Mouse (Mus musculus) embryonic facial prominence, embryonic 12.5 days (tissue): ENCODE data around the gene Ptov1. TPM values are rescaled to one million over a fixed set of nuclear protein-coding genes. Genes with fewer than 3 reads are reported as not detected.

ENCODE experiments used
- ATAC-seq: fragments of 200-750 bp; cut with Nextera tagmentation; 2 replicates; pipeline ENCODE4 v1.8.0; 2017; ENCODE audit not compliant: insufficient number of reproducible peaks, insufficient read depth, low FRiP score, low TSS enrichment
- H3K27ac ChIP-seq: fragments of 300-500 bp; sonication (generic); 2 replicates; pipeline ENCODE4 v1.5.1; 2016; ENCODE audit warnings: mild to moderate bottlenecking
- H3K27me3 ChIP-seq: fragments of 300-500 bp; sonication (generic); 2 replicates; pipeline ENCODE4 v1.6.1; 2016; ENCODE audit warnings: mild to moderate bottlenecking, moderate library complexity
- H3K36me3 ChIP-seq: fragments of 300-500 bp; sonication (generic); 2 replicates; pipeline ENCODE4 v1.6.1; 2016; ENCODE audit warnings: mild to moderate bottlenecking
- H3K4me1 ChIP-seq: fragments of 300-500 bp; sonication (generic); 2 replicates; pipeline ENCODE4 v1.6.1; 2016
- H3K4me2 ChIP-seq: fragments of 300-500 bp; sonication (generic); replicated peaks from 2 replicates; pipeline ENCODE4 v1.6.1; 2016; ENCODE audit warnings: mild to moderate bottlenecking, moderate library complexity
- H3K4me3 ChIP-seq: fragments of 300-500 bp; sonication (generic); 2 replicates; pipeline ENCODE4 v1.5.1; 2016; ENCODE audit warnings: mild to moderate bottlenecking
- H3K9ac ChIP-seq: fragments of 300-500 bp; sonication (generic); 2 replicates; pipeline ENCODE4 v1.6.1; 2016; ENCODE audit warnings: mild to moderate bottlenecking, moderate library complexity
- H3K9me3 ChIP-seq: fragments of 300-500 bp; sonication (generic); 2 replicates; pipeline ENCODE4 v1.6.1; 2016; ENCODE audit warnings: mild to moderate bottlenecking, moderate library complexity
- WGBS: fragments of 180-500 bp; shearing (Covaris S2); methylation state at CpG from one replicate; pipeline ENCODE4 v1.1.7; 2016; 5-methylcytosine and 5-hydroxymethylcytosine counted together
- polyA plus RNA-seq: library from polyadenylated mRNA; unstranded; fragments of >200 nt; fragmentation: Nextera tagmentation; extraction: Ambion mirVana; gene quantifications from 2 replicates; pipeline ENCODE4 v1.2.1, GENCODE M21; 2016

Gene Ptov1
- polyA plus RNA-seq, 1 experiment from 2014 or later, result 696 TPM

DNA sequence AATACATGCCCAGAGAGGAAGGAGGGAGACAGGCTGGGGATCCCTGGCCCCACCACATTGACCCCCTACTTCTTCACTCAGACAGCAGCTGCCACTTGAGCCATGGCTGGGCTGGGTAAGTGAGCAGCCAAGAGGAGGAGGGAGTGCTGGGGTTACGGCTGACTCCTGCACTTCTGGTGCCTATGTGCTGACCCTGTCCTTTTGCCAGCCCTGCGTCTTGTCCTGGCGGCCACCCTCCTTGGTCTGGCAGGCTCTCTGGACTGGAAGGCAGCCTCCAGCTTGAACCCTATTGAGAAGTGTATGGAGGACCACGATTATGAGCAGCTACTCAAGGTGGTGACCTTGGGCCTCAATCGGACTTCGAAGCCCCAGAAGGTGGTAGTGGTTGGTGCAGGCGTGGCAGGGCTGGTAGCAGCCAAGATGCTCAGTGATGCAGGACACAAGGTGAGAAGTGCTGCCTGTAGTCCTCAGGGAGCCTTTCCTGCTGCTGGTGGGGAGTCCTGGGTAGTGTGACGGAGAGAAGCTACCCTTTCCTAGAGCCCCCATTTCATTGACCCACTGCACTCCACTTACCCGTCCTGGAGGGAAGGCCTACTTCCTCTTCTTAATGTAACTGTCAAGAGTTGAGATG, 33.0 kb downstream of the Ptov1 start:
- Histone ChIP-seq H3K36me3 (peaks cover 19% of the 10 kb centered on the region), H3K9me3 (no peaks in the 10 kb centered on the region), H3K4me1 (peaks cover 19% of the 10 kb centered on the region), H3K4me2 (no peak overlapping the region), H3K27ac (no peak overlapping the region), H3K4me3 (no peak overlapping the region), H3K27me3 (peaks cover 31% of the 10 kb centered on the region), H3K9ac (no peak overlapping the region)
- WGBS, result 85% methylated on average over 9 of the region's 9 CpGs
- no peak for ATAC-seq

DNA sequence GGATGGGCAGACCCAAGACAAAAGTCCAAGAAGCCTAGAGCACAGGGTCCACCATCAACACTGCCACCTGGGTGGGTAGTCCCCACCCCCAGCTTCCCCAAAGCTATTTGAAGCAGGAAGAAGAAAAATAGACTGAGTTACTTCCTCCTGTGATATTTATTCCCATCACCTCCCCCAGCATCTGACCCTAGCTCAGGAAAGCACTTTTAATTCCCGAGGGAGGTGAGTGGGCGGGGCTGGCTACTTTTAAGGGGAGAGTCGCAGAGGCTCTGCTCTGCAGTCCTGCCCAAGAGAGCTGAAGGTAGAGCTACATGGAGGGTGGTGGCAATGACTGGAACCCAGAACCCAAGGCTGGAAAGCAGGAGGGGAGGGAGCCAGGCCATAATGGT, 33.6 kb downstream of the Ptov1 start:
- peaks cover 26% of the 10 kb centered on the region for H3K27me3 ChIP-seq
- no peak for ATAC-seq
- 44% methylated on average over 3 of the region's 3 CpGs for WGBS

DNA sequence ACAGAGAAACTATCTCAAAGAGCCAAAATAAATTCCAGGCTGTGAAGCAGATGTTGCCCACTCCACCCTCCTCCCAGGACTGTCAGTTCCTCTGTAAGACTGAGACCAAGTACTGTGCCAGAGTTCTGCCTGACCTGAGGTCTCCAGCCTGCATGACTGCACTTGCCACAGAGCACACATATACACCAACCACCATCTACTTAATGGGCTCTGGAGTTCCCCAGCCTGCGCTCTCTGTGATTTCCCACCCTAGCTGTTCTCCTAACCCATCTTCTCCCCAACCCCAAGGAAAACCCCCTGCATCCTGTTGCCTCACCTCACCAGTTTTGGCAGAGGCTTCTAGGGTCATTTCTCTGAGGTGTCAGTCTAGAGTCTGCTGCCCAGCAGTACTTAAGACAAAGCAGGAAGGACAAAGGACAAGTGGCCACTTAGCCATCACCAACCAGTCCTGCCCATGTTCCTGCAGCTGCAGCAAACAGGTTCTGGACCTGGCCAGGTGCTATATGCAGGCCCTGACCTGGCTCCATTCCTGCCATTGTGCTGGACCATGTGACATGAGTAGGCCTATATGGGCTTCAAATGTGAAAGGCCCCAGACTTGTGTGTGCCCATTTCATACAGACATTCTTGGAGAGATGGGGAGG, 34.1 kb downstream of the Ptov1 start:
- Histone ChIP-seq H3K27ac (no peak overlapping the region), H3K4me1 (peaks cover 19% of the 10 kb centered on the region), H3K27me3 (peaks cover 21% of the 10 kb centered on the region), H3K4me2 (no peak overlapping the region), H3K36me3 (peaks cover 21% of the 10 kb centered on the region), H3K4me3 (no peak overlapping the region), H3K9ac (no peak overlapping the region), H3K9me3 (no peaks in the 10 kb centered on the region)
- 100% methylated on average over 1 of the region's 1 CpGs for WGBS
- no peak for ATAC-seq

More for the DNA sequence above, 33.6 kb downstream of the Ptov1 start:
- Histone ChIP-seq H3K9me3 (no peaks in the 10 kb centered on the region), H3K4me3 (no peak overlapping the region), H3K36me3 (peaks cover 20% of the 10 kb centered on the region), H3K4me1 (peaks cover 19% of the 10 kb centered on the region), H3K4me2 (no peak overlapping the region), H3K27ac (no peak overlapping the region), H3K9ac (no peak overlapping the region)

DNA sequence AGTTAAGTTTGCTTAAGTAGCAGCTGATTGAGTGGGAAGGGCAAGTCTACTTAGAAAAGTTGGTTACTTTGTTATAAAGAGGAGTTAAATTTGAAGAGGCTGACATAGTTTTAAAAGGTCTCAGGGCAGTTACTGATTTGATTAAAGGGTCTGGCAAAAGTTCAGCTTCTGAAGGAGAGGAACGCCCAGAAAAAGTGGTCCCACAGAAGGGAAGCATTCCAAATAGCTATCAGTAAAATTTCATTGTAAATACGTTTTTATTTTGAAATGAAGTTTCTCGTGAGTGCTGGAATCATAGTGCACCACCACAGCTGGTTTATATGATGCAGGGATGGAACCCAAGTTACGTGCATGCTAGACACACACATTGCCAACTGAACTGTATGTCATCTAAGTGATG, 36.8 kb downstream of the Ptov1 start:
- Histone ChIP-seq H3K27me3 (no peaks in the 10 kb centered on the region), H3K4me3 (no peak overlapping the region), H3K36me3 (peaks cover 43% of the 10 kb centered on the region), H3K9me3 (no peaks in the 10 kb centered on the region), H3K9ac (no peak overlapping the region), H3K4me1 (peaks cover 5% of the 10 kb centered on the region; the same call in 1 of the 2 replicates), H3K4me2 (no peak overlapping the region), H3K27ac (no peak overlapping the region)
- 75% methylated on average over 4 of the region's 4 CpGs for WGBS
- ATAC-seq, result no peak

DNA sequence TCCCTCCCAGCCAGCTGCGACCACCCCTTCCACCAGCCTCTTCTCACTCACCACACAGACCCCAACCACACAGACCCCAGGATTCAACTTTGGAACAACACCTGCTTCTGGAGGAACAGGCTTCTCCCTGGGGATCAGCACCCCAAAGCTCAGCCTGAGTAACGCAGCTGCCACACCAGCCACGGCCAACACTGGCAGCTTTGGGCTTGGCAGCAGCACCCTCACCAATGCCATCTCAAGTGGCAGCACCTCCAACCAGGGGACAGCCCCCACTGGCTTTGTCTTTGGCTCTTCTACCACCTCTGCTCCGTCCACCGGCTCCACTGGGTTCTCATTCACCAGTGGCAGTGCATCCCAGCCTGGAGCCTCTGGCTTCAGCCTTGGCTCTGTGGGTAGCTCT, 40.9 kb downstream of the Ptov1 start:
- Histone ChIP-seq H3K36me3 (peaks cover 46% of the 10 kb centered on the region), H3K27me3 (no peaks in the 10 kb centered on the region), H3K4me2 (no peak overlapping the region)

DNA sequence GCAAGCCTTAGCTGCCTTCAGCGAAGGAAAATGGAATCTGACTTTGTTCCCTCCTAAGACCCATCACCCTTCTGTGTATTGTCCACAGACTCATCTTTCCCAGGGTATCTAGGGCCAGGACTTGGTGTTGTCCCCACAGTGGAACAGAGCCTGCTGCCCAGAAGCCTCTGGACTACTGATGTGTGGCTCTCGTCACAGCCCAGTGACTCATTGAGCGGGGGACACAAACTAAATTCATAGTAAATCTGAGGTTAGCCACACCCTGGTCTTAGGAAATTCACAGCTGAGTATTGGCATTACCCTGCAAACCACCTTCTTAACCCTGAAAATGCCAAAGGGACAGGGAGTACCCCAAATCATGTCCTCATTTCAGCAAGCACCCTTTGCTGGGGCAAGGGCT, 42.8 kb downstream of the Ptov1 start:
- 92% methylated on average over 3 of the region's 3 CpGs for WGBS
- Histone ChIP-seq H3K9ac (no peak overlapping the region), H3K4me3 (no peak overlapping the region), H3K36me3 (peaks cover 41% of the 10 kb centered on the region), H3K4me1 (peaks cover 19% of the 10 kb centered on the region; the same call in 1 of the 2 replicates), H3K27ac (no peak overlapping the region), H3K9me3 (no peaks in the 10 kb centered on the region), H3K4me2 (no peak overlapping the region), H3K27me3 (no peaks in the 10 kb centered on the region)
- no peak for ATAC-seq

More for the DNA sequence above, 40.9 kb downstream of the Ptov1 start:
- H3K9me3 ChIP-seq, result no peaks in the 10 kb centered on the region
- 89% methylated on average over 5 of the region's 5 CpGs for WGBS
- H3K4me1 ChIP-seq, result peaks cover 9% of the 10 kb centered on the region; the same call in 1 of the 2 replicates
- no peak overlapping the region for H3K27ac ChIP-seq
- no peak for ATAC-seq
- H3K9ac ChIP-seq, result no peak overlapping the region
- no peak overlapping the region for H3K4me3 ChIP-seq

DNA sequence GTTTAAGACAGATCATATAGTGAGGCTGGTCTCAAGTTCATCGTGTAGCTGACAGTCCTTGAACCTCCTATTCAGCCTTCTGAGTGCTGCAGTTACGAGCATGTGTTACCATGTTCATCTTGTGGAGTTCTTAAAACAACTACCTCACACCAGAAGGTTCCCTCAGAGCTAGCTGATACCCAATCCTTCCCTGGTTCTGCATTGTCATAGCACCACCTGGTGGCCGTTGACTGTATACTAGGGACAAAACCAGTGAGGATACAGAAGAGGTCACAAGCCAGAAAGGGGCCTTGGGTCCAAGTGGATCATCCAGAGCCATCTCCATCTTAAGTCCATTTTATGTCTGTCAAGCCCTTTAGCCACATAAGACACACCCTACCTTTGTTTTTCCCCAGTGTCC, 44.7 kb downstream of the Ptov1 start:
- no peak for ATAC-seq
- Histone ChIP-seq H3K9me3 (no peaks in the 10 kb centered on the region), H3K36me3 (peaks cover 22% of the 10 kb centered on the region), H3K4me1 (peaks cover 24% of the 10 kb centered on the region), H3K27me3 (no peaks in the 10 kb centered on the region), H3K27ac (no peak overlapping the region), H3K4me3 (no peak overlapping the region), H3K9ac (no peak overlapping the region), H3K4me2 (no peak overlapping the region)
- WGBS, result 31% methylated on average over 3 of the region's 3 CpGs

DNA sequence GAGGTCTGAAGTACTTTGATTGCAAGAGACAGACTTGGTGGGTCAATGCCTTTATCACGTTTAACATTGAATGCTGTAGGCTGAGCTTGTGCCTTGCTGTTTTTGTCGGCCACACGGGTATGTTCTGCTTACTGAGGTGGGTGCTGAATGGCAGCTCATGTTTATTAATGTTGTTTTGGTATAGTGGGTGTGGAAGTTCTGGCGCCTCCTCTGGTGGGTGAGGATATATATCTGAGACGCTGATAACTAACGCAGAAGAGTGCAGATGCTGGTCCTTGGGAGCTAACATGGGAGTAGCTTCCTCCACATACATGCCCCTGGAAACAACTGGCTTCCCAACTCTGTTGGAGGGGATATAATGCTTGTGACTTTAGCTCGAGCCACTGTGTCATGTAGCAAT, 46.2 kb downstream of the Ptov1 start:
- Histone ChIP-seq H3K4me1 (peaks cover 38% of the 10 kb centered on the region), H3K36me3 (peaks cover 7% of the 10 kb centered on the region), H3K4me2 (no peak overlapping the region), H3K27me3 (no peaks in the 10 kb centered on the region), H3K27ac (no peak overlapping the region), H3K9ac (no peak overlapping the region), H3K9me3 (no peaks in the 10 kb centered on the region), H3K4me3 (no peak overlapping the region)
- 50% methylated on average over 7 of the region's 7 CpGs for WGBS
- no peak for ATAC-seq

DNA sequence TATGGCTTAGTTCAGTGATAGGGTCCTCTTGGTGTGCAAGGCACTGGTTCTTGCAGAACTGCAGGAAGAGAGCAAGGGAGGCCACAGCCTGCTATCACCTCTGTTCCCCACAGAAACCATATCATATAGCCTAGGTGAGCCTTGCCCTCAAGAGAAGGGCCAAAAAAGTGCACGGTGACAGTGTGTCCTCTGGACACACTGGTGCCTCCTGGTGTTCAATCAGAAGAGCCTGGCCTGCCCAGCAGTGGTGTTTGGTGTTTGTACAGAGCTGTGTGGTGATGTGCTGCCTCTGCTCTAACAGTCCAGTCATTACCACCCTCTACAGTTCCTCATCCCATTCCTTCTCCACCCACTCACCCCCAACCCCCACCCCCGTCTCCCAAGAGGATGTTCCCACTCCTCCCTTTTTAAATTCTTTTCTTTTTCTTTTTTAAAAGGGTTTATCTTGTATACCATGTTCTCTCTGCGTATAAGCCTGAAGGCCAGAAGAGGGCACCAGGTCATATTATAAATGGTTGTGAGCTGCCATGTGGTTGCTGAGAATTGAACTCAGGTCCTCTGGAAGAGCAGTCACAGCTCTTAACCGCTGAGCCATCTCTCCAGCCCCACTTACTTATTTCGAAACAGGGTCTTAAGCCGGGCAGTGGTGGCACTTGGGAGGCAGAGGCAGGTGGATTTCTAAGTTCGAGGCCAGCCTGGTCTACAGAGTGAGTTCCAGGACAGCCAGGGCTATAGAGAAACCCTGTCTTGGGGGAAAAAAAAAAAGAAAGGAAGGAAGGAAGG, 47.7 kb downstream of the Ptov1 start:
- Histone ChIP-seq H3K27ac (no peak overlapping the region), H3K36me3 (peaks cover 3% of the 10 kb centered on the region; the same call in 1 of the 2 replicates), H3K4me3 (no peak overlapping the region), H3K9ac (no peak overlapping the region), H3K9me3 (no peaks in the 10 kb centered on the region), H3K27me3 (no peaks in the 10 kb centered on the region), H3K4me1 (peaks cover 49% of the 10 kb centered on the region), H3K4me2 (no peak overlapping the region)
- WGBS, result 83% methylated on average over 7 of the region's 7 CpGs
- ATAC-seq, result no peak

DNA sequence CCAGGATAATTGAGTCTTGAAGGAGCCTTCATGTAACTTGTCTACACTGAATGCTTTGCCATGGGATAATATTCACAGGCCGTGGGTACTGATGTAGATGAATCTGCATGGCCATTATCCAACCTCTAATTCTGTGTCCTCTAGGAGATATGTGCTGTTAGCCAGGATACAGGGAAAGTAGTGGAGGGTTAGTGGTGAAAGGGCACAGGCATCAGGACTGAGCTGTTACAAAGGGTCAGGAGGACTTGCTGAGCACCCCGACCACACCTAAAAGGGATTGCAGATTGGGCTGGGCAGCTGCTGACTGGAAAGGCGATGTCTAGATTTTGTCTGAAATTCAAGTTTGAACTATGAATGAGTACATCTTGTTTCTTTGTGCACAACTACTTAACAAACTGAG, 49.1 kb downstream of the Ptov1 start:
- Histone ChIP-seq H3K36me3 (peaks cover under 1% of the 10 kb centered on the region; the same call in 1 of the 2 replicates), H3K9me3 (no peaks in the 10 kb centered on the region), H3K9ac (no peak overlapping the region), H3K4me1 (peaks cover 49% of the 10 kb centered on the region), H3K4me2 (no peak overlapping the region), H3K27ac (no peak overlapping the region), H3K4me3 (no peak overlapping the region), H3K27me3 (no peaks in the 10 kb centered on the region)
- 90% methylated on average over 3 of the region's 3 CpGs for WGBS
- no peak for ATAC-seq

DNA sequence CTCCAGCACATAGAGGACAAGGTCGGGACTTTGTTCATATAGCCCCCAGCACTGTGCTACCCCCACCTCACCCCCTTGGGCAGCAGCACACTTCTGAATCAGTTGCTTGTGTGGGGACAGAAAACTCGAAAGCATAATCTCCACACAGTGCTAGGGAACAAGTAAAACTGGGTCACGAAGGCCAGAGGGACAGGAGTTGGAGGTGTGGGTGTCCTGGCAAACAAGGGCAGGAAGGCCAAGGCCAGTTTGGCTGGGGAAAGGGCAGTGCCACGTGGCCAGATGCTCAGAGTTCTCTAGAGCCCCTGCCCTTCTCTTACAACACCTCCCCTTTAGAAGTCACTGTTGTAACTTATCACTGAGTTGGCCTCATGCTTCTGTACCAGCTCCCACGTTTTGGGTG, 49.7 kb downstream of the Ptov1 start:
- Histone ChIP-seq H3K9me3 (no peaks in the 10 kb centered on the region), H3K4me2 (peak overlapping the region; percentile 90), H3K9ac (no peak overlapping the region), H3K27ac (no peak overlapping the region), H3K4me1 (peaks cover 54% of the 10 kb centered on the region), H3K4me3 (no peak overlapping the region), H3K36me3 (no peaks in the 10 kb centered on the region), H3K27me3 (no peaks in the 10 kb centered on the region)
- ATAC-seq, result no peak
- WGBS, result 56% methylated on average over 5 of the region's 5 CpGs

DNA sequence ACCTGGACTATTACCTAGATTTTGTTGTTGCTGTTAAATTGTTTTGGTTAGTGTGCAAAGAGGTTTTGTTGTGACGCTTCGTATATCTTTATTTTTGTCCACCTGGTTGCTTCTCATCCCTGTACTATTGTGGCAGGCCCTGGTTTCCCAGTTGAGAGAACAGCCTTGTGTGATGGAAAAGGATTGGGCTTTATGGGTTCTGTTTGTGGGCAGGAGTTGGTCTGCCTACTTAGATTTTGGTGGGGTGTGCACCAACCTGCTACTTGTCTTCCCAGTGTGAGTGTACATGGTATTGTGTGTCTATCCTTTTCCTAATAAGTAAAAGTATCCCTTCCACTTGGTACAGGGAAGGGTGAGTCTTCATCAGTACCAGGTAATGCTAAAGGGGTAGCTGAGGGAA, 50.2 kb downstream of the Ptov1 start:
- peak overlapping the region; percentile 72; the same call in 1 of the 2 replicates for H3K4me3 ChIP-seq
- H3K27me3 ChIP-seq, result no peaks in the 10 kb centered on the region
- peak overlapping the region; percentile 90 for H3K4me2 ChIP-seq
- H3K36me3 ChIP-seq, result no peaks in the 10 kb centered on the region
- WGBS, result 100% methylated on average over 2 of the region's 2 CpGs
- no peak for ATAC-seq
- no peaks in the 10 kb centered on the region for H3K9me3 ChIP-seq
- H3K9ac ChIP-seq, result peak overlapping the region; percentile 21; the same call in 1 of the 2 replicates
- peaks cover 51% of the 10 kb centered on the region for H3K4me1 ChIP-seq
- no peak overlapping the region for H3K27ac ChIP-seq
